In genomic region chrX:144403526-144403925, GRCm38 (mm10) we compare ENCODE assay signal across 9 mouse cellular contexts. TPM values are rescaled to one million over a fixed set of nuclear protein-coding genes. Genes with fewer than 3 reads are reported as not detected.
DNase-seq lines count a peak whose midpoint lies in the region; ATAC-seq lines count a peak whose summit lies in the region.
"Had no signal": no experiment of that assay in that cellular context is flagged by ENCODE, and none has a peak within 500 bp of the region (broad histone marks: within the 10 kb centered on the region; RNA-seq: fewer than 3 reads in every experiment).

No protein-coding gene starts in this region.

- intact Hi-C loops in gastrocnemius, postnatal 36 days (cut with DNase I): loop anchor here (10.0 kb wide), 1 partner anchor 241 kb away; no protein-coding TSS in a partner anchor

- ATAC-seq in activated CD4-positive, CD25-positive, alpha-beta regulatory T cell, adult 4 months: peak; percentile 43
- ATAC-seq in megakaryocyte progenitor cell, adult 5-6 weeks (replicated peaks; ENCODE audit: poor library complexity): peak; percentile 93

- peak; percentile 49 for DNase-seq in CD4-positive, CD25-positive, alpha-beta regulatory T cell, adult 2 months (ENCODE audit: low read depth, low spot score)
- peak; percentile 33 to 37 for DNase-seq in cerebellum, postnatal 4 days (ENCODE audit: low spot score in 2 of 2)
- peak; percentile 4 to 11 for DNase-seq in gastrocnemius, postnatal 36 days
- DNase-seq in layer of hippocampus, adult 9-11 months: peak; percentile 28
- peak; percentile 51 to 69 for DNase-seq in right cerebral cortex, postnatal 10 days (ENCODE audit: low spot score in 2 of 2)
- DNase-seq in urinary bladder, postnatal 25 days (ENCODE audit: low spot score): peak; percentile 29

RNA-seq across cellular contexts. Expression of gene Trpc5os, which starts 52.9 kb away (rescaled TPM):
- polyA plus RNA-seq in activated CD4-positive, CD25-positive, alpha-beta regulatory T cell, adult 4 months (2017; shearing (Covaris generic)): under 1 TPM in 1 of 2 experiments, not detected in 1; 0.22 TPM
- total RNA-seq in gastrocnemius, postnatal 36 days (2021): not detected
- total RNA-seq in megakaryocyte progenitor cell, adult 5-6 weeks (2015): not detected in 2 replicates
- total RNA-seq in megakaryocyte progenitor cell, adult 5-6 weeks (2017): not detected in 2 replicates
- polyA plus RNA-seq: frontal cortex, adult 2 months had no signal

Comparison
In these comparisons a context has a peak if more than half of its experiments do, and no peak if none do; other contexts are left out.
1. Peak in every context shown above with its lines: DNase-seq and ATAC-seq.
2. DNase-seq: peak in every context shown above with its lines; median percentile 60 in right cerebral cortex, postnatal 10 days; 49 in CD4-positive, CD25-positive, alpha-beta regulatory T cell, adult 2 months; 35 in cerebellum, postnatal 4 days; 29 in urinary bladder, postnatal 25 days; 28 in layer of hippocampus, adult 9-11 months; 8 in gastrocnemius, postnatal 36 days.